Mouse (Mus musculus): ENCODE results near the gene Sp6.

Gene Sp6

GRCm38 (mm10) chr11:97021121-97021765 is 8.0 kb downstream of the Sp6 start:
- no peak for DNase-seq (ENCODE audit: low read depth in 1 of 2, low spot score in 2 of 2)

- peak; percentile 22 to 59 for DNase-seq (ENCODE audit: low read depth in 1 of 2, low spot score in 2 of 2)
These were observed 8.8 kb downstream of the Sp6 start for GRCm38 (mm10) chr11:97021873-97022484.

- DNase-seq (ENCODE audit: low read depth in 1 of 2, low spot score in 2 of 2), result no peak
These were observed 11.8 kb downstream of the Sp6 start for GRCm38 (mm10) chr11:97024977-97025376.

- peak; percentile 72 to 79 for DNase-seq (ENCODE audit: low read depth in 1 of 2, low spot score in 2 of 2)
These were observed 12.6 kb downstream of the Sp6 start for GRCm38 (mm10) chr11:97025721-97026344.

- peak; percentile 48 to 79 for DNase-seq (ENCODE audit: low read depth in 1 of 2, low spot score in 2 of 2)
These were observed 16.7 kb downstream of the Sp6 start, which contains the start of gene Scrn2 for GRCm38 (mm10) chr11:97029686-97030417. Gene Scrn2, plus strand, starts transcription at chr11:97029938.

GRCm38 (mm10) chr11:97030426-97030825 is 17.2 kb downstream of the Sp6 start:
- no peak for DNase-seq (ENCODE audit: low read depth in 1 of 2, low spot score in 2 of 2)

GRCm38 (mm10) chr11:97031977-97032376 is 18.8 kb downstream of the Sp6 start:
- no peak for DNase-seq (ENCODE audit: low read depth in 1 of 2, low spot score in 2 of 2)

GRCm38 (mm10) chr11:97032499-97032898 is 19.3 kb downstream of the Sp6 start:
- DNase-seq (ENCODE audit: low read depth in 1 of 2, low spot score in 2 of 2), result no peak

- no peak for DNase-seq (ENCODE audit: low read depth in 1 of 2, low spot score in 2 of 2)
These were observed 20.6 kb downstream of the Sp6 start for GRCm38 (mm10) chr11:97033781-97034180.

GRCm38 (mm10) chr11:97036141-97036540 is 22.9 kb downstream of the Sp6 start:
- DNase-seq (ENCODE audit: low read depth in 1 of 2, low spot score in 2 of 2), result no peak

GRCm38 (mm10) chr11:97038881-97039280 is 25.7 kb downstream of the Sp6 start:
- DNase-seq (ENCODE audit: low read depth in 1 of 2, low spot score in 2 of 2), result no peak

GRCm38 (mm10) chr11:97040301-97041021 is 27.3 kb downstream of the Sp6 start:
- no peak for DNase-seq (ENCODE audit: low read depth in 1 of 2, low spot score in 2 of 2)

GRCm38 (mm10) chr11:97041022-97041899 is 28.1 kb downstream of the Sp6 start, which contains the start of the genes Lrrc46 and Mrpl10:
Gene Lrrc46, minus strand, starts transcription at chr11:97041407.
Gene Mrpl10, plus strand, starts transcription at chr11:97041560.
- peak; percentile 45 to 71 for DNase-seq (ENCODE audit: low read depth in 1 of 2, low spot score in 2 of 2)

GRCm38 (mm10) chr11:97044902-97045301 is 31.7 kb downstream of the Sp6 start:
- DNase-seq (ENCODE audit: low read depth in 1 of 2, low spot score in 2 of 2), result no peak

GRCm38 (mm10) chr11:97045861-97046260 is 32.7 kb downstream of the Sp6 start:
- no peak for DNase-seq (ENCODE audit: low read depth in 1 of 2, low spot score in 2 of 2)

- DNase-seq (ENCODE audit: low read depth in 1 of 2, low spot score in 2 of 2), result no peak
These were observed 35.0 kb downstream of the Sp6 start for GRCm38 (mm10) chr11:97048090-97048650.

GRCm38 (mm10) chr11:97049492-97050085 is 36.4 kb downstream of the Sp6 start:
- no peak for DNase-seq (ENCODE audit: low read depth in 1 of 2, low spot score in 2 of 2)

GRCm38 (mm10) chr11:97050216-97050943 is 37.2 kb downstream of the Sp6 start, which contains the start of gene Osbpl7:
Gene Osbpl7, plus strand, starts transcription at chr11:97050628.
- DNase-seq (ENCODE audit: low read depth in 1 of 2, low spot score in 2 of 2), result no peak

All from monocyte, adult 2 months (primary cell).